Mouse (Mus musculus) thymus, adult 2 months (tissue): ENCODE measurements around the gene March9.

Source experiments
- CTCF ChIP-seq: fragments of 200-500 bp; IDR thresholded peaks from 2 replicates; pipeline ENCODE4 v1.5.1; 2012; ENCODE audit warnings: mild to moderate bottlenecking, control low read depth, low read length, moderate library complexity, borderline replicate concordance; ENCODE audit not compliant: control insufficient read depth, poor library complexity, insufficient read depth; ENCODE audit errors: extremely low read depth
- POLR2A ChIP-seq: fragments of 200-500 bp; IDR thresholded peaks from 2 replicates; pipeline ENCODE4 v1.6.1; 2012; ENCODE audit warnings: mild to moderate bottlenecking, low read length, control low read depth, moderate library complexity; ENCODE audit not compliant: control insufficient read depth, poor library complexity, insufficient read depth; ENCODE audit errors: extremely low read depth

DNA sequence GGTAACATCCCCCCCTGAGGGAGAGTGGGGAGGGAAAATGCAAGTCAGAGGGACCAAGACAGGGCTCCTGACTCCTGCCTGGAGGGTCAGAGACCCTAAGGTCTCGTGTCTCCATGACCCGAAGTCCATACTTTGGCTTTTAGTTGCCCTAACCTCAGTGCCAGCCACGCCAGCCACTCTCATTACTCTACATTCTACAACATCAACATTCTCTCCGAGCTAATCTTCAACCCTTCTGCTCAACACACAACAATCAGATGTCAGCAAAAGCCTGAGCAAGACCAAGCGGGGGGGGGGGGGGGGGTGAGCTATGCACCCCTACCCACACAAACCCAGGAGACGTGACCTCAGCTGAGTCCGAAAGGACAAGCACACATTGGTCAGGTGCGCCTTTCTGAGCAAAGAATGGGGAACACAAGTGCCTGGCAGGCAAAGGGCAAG is 26.7 kb downstream of the March9 start:
- no peak for TF ChIP-seq POLR2A
- no peak for TF ChIP-seq CTCF
